Mouse (Mus musculus): ENCODE results near the gene Gfm1. TPM values are rescaled to one million over a fixed set of nuclear protein-coding genes. Genes with fewer than 3 reads are reported as not detected.

Gfm1 gene
- polyA plus RNA-seq, 1 experiment, result 14.9 TPM

DNA sequence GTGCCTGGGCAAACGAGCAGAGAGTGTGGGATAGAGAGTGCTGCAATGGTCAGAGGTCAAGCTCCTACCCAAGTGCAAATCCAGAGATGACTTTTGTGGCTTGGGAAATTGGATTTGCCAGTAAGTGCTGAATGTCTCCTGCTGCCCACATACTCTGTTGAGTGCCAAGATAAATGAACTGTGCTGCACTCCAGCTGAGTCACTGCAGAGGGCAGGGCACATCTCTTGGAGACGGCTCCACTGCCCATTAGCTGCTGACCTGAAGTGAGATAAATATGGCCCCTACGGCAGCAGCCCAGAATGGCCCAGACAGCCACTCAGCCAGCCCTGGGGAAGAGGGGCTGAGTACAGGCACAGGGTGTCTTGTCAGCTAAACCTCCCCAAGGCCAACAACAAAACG lies 60.3 kb downstream of the Gfm1 start:
- Histone ChIP-seq H3K27me3 (ENCODE audit: control insufficient read depth, insufficient read depth, low read length) (no peaks in the 10 kb centered on the region), H3K36me3 (ENCODE audit: control insufficient read depth, insufficient read depth, low read length) (no peaks in the 10 kb centered on the region), H3K27ac (ENCODE audit: control insufficient read depth, insufficient read depth, low read length) (no peak overlapping the region), H3K4me1 (replicated peaks; ENCODE audit: control insufficient read depth, insufficient read depth, low read length) (no peaks in the 10 kb centered on the region), H3K4me3 (ENCODE audit: control insufficient read depth, insufficient read depth, low read length) (no peak overlapping the region)
- TF ChIP-seq POLR2A (IDR thresholded peaks at IDR 0.05; ENCODE audit: control insufficient read depth, extremely low read depth, insufficient read depth, low read length, poor library complexity) (no peak), CTCF (IDR thresholded peaks at IDR 0.05; ENCODE audit: borderline replicate concordance, control insufficient read depth, extremely low read depth, insufficient read depth, low read length, poor library complexity) (no peak)
- DNase-seq, result no peak
- 71% methylated on average over 4 of the region's 4 CpGs for WGBS

DNA sequence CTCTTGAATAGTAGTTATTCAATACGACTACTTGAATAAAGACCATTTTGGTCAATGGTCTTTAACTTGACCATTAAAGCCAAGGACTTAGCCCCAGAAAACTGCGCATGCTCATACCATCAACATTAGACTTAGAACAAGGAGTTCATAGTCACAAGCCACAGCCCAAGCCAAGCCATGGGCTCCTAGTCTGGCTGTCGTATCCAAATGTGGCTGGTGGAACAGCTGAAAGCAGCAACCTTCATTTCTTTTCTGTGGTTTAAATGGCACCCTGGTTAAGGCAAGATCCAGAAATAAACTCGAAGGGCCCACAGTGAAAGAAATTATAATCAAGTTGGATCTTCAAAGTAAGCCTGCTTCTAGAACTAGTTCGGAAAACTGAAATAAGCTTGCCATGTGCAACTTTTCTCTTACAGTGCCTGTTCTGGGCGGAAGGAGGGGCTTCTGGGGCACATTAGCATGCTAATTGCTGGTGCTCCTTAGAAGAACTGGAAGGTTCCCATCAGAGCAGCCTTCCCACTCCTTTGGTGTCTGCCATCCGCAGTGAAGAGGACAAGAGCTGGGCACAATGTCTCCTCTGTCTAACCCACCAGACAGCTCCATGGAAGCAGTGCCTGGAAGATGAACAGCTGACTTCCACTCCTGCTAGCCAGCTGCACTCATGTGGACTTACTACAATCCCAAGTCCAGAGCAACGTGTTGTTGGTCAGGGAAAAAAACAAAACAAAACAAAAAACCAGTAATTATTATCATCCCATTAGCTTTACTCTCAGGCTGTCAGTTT lies 62.4 kb downstream of the Gfm1 start:
- Histone ChIP-seq H3K27ac (ENCODE audit: control insufficient read depth, insufficient read depth, low read length) (no peak overlapping the region), H3K36me3 (ENCODE audit: control insufficient read depth, insufficient read depth, low read length) (no peaks in the 10 kb centered on the region), H3K4me1 (replicated peaks; ENCODE audit: control insufficient read depth, insufficient read depth, low read length) (no peaks in the 10 kb centered on the region), H3K4me3 (ENCODE audit: control insufficient read depth, insufficient read depth, low read length) (no peak overlapping the region), H3K27me3 (ENCODE audit: control insufficient read depth, insufficient read depth, low read length) (no peaks in the 10 kb centered on the region)
- no peak for DNase-seq
- TF ChIP-seq POLR2A (IDR thresholded peaks at IDR 0.05; ENCODE audit: control insufficient read depth, extremely low read depth, insufficient read depth, low read length, poor library complexity) (no peak), CTCF (IDR thresholded peaks at IDR 0.05; ENCODE audit: borderline replicate concordance, control insufficient read depth, extremely low read depth, insufficient read depth, low read length, poor library complexity) (no peak)
- 90% methylated on average over 8 of the region's 8 CpGs for WGBS

DNA sequence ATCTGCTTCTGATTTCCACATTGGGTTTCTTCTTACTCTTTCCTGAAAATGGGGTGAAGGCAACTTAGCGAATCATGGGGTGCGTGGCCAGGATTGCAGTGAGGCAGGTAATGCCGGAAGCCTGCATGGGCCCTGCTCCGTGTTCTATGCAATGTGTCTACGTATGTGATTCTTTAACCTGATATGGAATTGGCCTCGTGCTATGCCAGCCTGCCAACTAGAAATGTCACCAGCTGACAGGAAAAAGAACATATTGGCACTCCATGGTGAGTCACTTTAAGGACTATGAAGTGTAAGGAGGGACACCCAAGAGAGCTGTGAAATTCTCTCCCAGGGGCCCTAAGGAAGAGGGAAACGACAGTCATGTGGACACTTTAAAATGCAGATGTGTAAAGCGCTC lies 63.2 kb downstream of the Gfm1 start:
- 86% methylated on average over 8 of the region's 8 CpGs for WGBS
- Histone ChIP-seq H3K27me3 (ENCODE audit: control insufficient read depth, insufficient read depth, low read length) (no peaks in the 10 kb centered on the region), H3K4me3 (ENCODE audit: control insufficient read depth, insufficient read depth, low read length) (no peak overlapping the region), H3K36me3 (ENCODE audit: control insufficient read depth, insufficient read depth, low read length) (no peaks in the 10 kb centered on the region), H3K4me1 (replicated peaks; ENCODE audit: control insufficient read depth, insufficient read depth, low read length) (no peaks in the 10 kb centered on the region), H3K27ac (ENCODE audit: control insufficient read depth, insufficient read depth, low read length) (no peak overlapping the region)
- no peak for TF ChIP-seq POLR2A (IDR thresholded peaks at IDR 0.05; ENCODE audit: control insufficient read depth, extremely low read depth, insufficient read depth, low read length, poor library complexity)
- TF ChIP-seq CTCF (IDR thresholded peaks at IDR 0.05; ENCODE audit: borderline replicate concordance, control insufficient read depth, extremely low read depth, insufficient read depth, low read length, poor library complexity), result no peak
- DNase-seq, result no peak

DNA sequence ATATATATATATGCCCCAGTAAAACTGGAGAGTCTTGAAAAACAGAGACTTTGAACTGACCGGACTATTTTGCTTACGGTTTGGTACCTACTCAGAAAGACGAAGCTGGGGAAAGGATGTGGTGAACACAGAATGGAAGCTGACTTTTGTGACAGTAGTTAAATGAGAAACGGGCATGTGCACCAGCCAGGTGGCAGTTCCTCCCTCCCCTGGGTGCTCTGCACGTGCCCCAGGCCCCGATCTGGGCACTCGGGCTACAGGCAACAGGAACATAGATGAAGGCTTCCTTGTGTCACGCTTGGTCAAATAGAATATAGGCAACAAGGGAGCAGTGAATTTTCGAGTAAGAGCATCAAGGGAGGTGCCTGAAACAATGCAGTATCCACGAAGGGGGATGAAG lies 66.4 kb downstream of the Gfm1 start:
- no peak overlapping the region for H3K4me3 ChIP-seq (ENCODE audit: control insufficient read depth, insufficient read depth, low read length)
- H3K27ac ChIP-seq (ENCODE audit: control insufficient read depth, insufficient read depth, low read length), result no peak overlapping the region
- TF ChIP-seq POLR2A (IDR thresholded peaks at IDR 0.05; ENCODE audit: control insufficient read depth, extremely low read depth, insufficient read depth, low read length, poor library complexity) (no peak), CTCF (IDR thresholded peaks at IDR 0.05; ENCODE audit: borderline replicate concordance, control insufficient read depth, extremely low read depth, insufficient read depth, low read length, poor library complexity) (no peak)
- H3K4me1 ChIP-seq (replicated peaks; ENCODE audit: control insufficient read depth, insufficient read depth, low read length), result no peaks in the 10 kb centered on the region
- DNase-seq, result no peak
- no peaks in the 10 kb centered on the region for H3K27me3 ChIP-seq (ENCODE audit: control insufficient read depth, insufficient read depth, low read length)
- 82% methylated on average over 10 of the region's 10 CpGs for WGBS
- no peaks in the 10 kb centered on the region for H3K36me3 ChIP-seq (ENCODE audit: control insufficient read depth, insufficient read depth, low read length)

DNA sequence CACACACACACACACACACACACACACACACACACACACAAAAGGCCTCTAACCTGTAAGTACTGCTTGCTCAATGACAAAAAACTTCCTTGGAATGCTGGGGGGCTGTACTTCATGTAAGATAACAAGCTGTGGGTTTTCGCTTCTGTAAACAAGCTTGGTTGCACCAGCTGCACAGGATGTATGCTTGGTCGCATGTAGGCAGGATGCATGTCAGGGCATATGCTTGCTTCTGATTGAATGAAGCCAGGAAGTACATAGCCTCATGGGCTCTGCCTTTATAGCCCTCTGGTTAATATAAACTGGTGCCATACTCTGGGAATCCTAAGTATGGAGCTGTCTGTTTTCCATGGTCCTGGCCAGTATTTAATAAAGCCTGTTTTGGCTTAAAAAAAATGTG lies 68.1 kb downstream of the Gfm1 start:
- H3K36me3 ChIP-seq (ENCODE audit: control insufficient read depth, insufficient read depth, low read length), result no peaks in the 10 kb centered on the region
- DNase-seq, result no peak
- no peak for TF ChIP-seq POLR2A (IDR thresholded peaks at IDR 0.05; ENCODE audit: control insufficient read depth, extremely low read depth, insufficient read depth, low read length, poor library complexity)
- TF ChIP-seq CTCF (IDR thresholded peaks at IDR 0.05; ENCODE audit: borderline replicate concordance, control insufficient read depth, extremely low read depth, insufficient read depth, low read length, poor library complexity), result no peak
- H3K4me3 ChIP-seq (ENCODE audit: control insufficient read depth, insufficient read depth, low read length), result no peak overlapping the region
- H3K4me1 ChIP-seq (replicated peaks; ENCODE audit: control insufficient read depth, insufficient read depth, low read length), result no peaks in the 10 kb centered on the region
- no peak overlapping the region for H3K27ac ChIP-seq (ENCODE audit: control insufficient read depth, insufficient read depth, low read length)
- WGBS, result 81% methylated on average over 2 of the region's 2 CpGs
- H3K27me3 ChIP-seq (ENCODE audit: control insufficient read depth, insufficient read depth, low read length), result no peaks in the 10 kb centered on the region

DNA sequence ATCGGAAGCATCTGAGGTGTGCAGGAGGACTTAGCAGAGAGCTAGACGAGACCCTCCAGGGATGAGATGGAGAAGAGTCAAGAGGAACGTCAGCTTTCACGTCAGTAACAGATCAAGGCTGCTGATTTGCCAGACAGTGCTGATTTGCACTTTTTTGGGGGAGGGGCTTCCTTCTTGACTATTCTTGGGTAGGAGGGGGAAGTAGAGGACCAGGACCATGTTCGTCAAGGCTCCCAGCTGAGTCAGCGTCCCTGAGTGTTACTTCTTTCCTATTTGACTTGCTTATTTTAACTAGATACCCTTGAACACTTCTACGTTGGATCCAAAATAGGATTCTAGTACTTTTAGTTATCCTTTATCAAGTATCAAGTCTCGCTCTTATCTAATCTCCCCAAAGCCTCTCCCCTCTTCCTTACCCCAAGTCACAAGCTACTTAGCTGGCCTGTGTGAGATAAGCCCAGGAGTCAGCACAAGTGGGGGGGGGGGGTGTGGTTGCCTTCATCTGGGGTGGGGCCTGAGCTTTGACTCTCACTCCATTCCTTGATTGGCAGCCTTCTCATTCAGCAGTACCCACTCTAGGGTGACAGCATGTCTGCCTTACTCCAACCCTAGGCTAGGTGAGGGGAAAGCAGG lies 69.0 kb downstream of the Gfm1 start:
- Histone ChIP-seq H3K27ac (ENCODE audit: control insufficient read depth, insufficient read depth, low read length) (no peak overlapping the region), H3K4me1 (replicated peaks; ENCODE audit: control insufficient read depth, insufficient read depth, low read length) (no peaks in the 10 kb centered on the region), H3K36me3 (ENCODE audit: control insufficient read depth, insufficient read depth, low read length) (no peaks in the 10 kb centered on the region), H3K4me3 (ENCODE audit: control insufficient read depth, insufficient read depth, low read length) (no peak overlapping the region), H3K27me3 (ENCODE audit: control insufficient read depth, insufficient read depth, low read length) (no peaks in the 10 kb centered on the region)
- WGBS, result 89% methylated on average over 8 of the region's 8 CpGs
- no peak for TF ChIP-seq CTCF (IDR thresholded peaks at IDR 0.05; ENCODE audit: borderline replicate concordance, control insufficient read depth, extremely low read depth, insufficient read depth, low read length, poor library complexity)
- no peak for TF ChIP-seq POLR2A (IDR thresholded peaks at IDR 0.05; ENCODE audit: control insufficient read depth, extremely low read depth, insufficient read depth, low read length, poor library complexity)
- DNase-seq, result no peak
